Mouse (Mus musculus) kidney, adult 2 months (tissue): ENCODE data around the gene Lrrc7.

ENCODE experiments used
- CTCF ChIP-seq: fragments of 200-500 bp; conservative IDR thresholded peaks from 2 replicates; pipeline ENCODE4 v1.5.1; 2011; ENCODE audit warnings: low read depth, mild to moderate bottlenecking, control low read depth, low read length, moderate library complexity, mixed read lengths; ENCODE audit not compliant: insufficient read depth, insufficient read length
- POLR2A ChIP-seq: fragments of 200-500 bp; IDR thresholded peaks from one replicate; pipeline ENCODE4 v1.6.1; 2011; ENCODE audit warnings: low read depth, low read length, control low read depth

DNA sequence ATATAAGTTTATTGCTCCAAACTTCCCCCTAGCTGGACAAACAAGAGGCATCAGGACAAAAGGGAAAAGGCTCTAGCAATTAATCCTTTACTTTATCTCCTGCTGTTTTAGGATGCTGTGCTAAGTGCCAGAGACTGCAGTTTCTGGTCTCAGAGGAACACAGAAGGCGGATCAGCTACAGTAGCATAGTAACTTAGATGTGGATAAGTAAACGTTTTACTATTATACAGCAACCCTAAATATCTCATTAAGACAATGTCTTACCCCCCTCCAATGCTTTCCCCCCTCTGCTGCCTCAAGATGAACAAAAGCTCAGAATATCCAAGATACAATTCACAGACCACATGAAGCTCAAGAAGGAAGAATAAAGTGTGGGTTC is 174.0 kb downstream of the Lrrc7 start:
- TF ChIP-seq CTCF: no peak
- TF ChIP-seq POLR2A: no peak
